Mouse (Mus musculus) forebrain, embryonic 15.5 days (tissue): ENCODE results near the gene Robo3. TPM values are rescaled to one million over a fixed set of nuclear protein-coding genes. Genes with fewer than 3 reads are reported as not detected.

ENCODE experiments used
- ATAC-seq: fragments of 200-750 bp; cut with Nextera tagmentation; replicated peaks from 2 replicates; pipeline ENCODE4 v1.8.0; 2017; ENCODE audit warnings: mild to moderate bottlenecking, moderate TSS enrichment, moderate library complexity
- H3K27ac ChIP-seq: fragments of 300-500 bp; sonication (generic); replicated peaks from 2 replicates; pipeline ENCODE4 v1.5.1; 2015; ENCODE audit warnings: mild to moderate bottlenecking, inconsistent platforms
- H3K27me3 ChIP-seq: fragments of 300-500 bp; sonication (generic); 2 replicates; pipeline ENCODE4 v1.6.1; 2015; ENCODE audit warnings: inconsistent platforms
- H3K36me3 ChIP-seq: fragments of 300-500 bp; sonication (generic); 2 replicates; pipeline ENCODE4 v1.6.1; 2015; ENCODE audit warnings: mild to moderate bottlenecking, inconsistent platforms
- H3K4me1 ChIP-seq: fragments of 300-500 bp; sonication (generic); 2 replicates; pipeline ENCODE4 v1.6.1; 2015; ENCODE audit warnings: inconsistent platforms
- H3K4me2 ChIP-seq: fragments of 300-500 bp; sonication (generic); replicated peaks from 2 replicates; pipeline ENCODE4 v1.6.1; 2015; ENCODE audit warnings: mild to moderate bottlenecking, inconsistent platforms
- H3K4me3 ChIP-seq: fragments of 300-500 bp; sonication (generic); 2 replicates; pipeline ENCODE4 v1.5.1; 2015; ENCODE audit warnings: mild to moderate bottlenecking, inconsistent platforms
- H3K9ac ChIP-seq: fragments of 300-500 bp; sonication (generic); replicated peaks from 2 replicates; pipeline ENCODE4 v1.6.1; 2015; ENCODE audit warnings: mild to moderate bottlenecking, inconsistent platforms
- H3K9me3 ChIP-seq: fragments of 300-500 bp; sonication (generic); 2 replicates; pipeline ENCODE4 v1.6.1; 2016; ENCODE audit warnings: inconsistent platforms
- WGBS: fragments of 180-500 bp; shearing (Covaris S2); methylation state at CpG from one replicate; pipeline ENCODE4 v1.1.7; 2015; ENCODE audit warnings: mixed read lengths; 5-methylcytosine and 5-hydroxymethylcytosine counted together
- polyA plus RNA-seq: library from polyadenylated mRNA; unstranded; fragments of >200 nt; fragmentation: Nextera tagmentation; extraction: Ambion mirVana; gene quantifications from 2 replicates; pipeline ENCODE4 v1.2.1, GENCODE M21; 2015

Gene Robo3
- polyA plus RNA-seq, 1 experiment from 2014 or later = 1.6 TPM

DNA sequence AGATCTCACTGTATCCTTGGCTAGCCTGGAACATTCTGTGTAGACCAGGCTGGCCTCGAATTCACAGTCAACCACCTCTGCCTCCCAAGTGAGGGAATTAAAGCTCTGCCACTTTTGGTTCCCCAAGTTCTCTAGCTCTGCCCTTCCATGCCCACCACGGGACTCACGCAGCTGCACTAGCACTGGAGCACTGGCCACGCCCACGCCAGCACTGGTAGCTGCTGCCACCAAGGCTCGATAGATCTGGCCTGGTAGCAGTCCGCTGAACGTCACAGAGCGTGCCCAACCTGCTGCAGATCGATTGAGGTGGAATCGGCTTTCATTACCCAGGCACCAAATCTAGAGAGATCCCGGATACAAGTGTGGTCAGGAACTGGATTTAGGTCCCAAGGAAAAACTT lies 11.8 kb downstream of the Robo3 start:
- no peak overlapping the region for H3K27ac ChIP-seq
- H3K27me3 ChIP-seq = no peaks in the 10 kb centered on the region
- WGBS = 34% methylated on average over 12 of the region's 12 CpGs
- H3K4me3 ChIP-seq = peak overlapping the region; percentile 31
- H3K4me1 ChIP-seq = peaks cover 8% of the 10 kb centered on the region
- no peak overlapping the region for H3K9ac ChIP-seq
- H3K9me3 ChIP-seq = no peaks in the 10 kb centered on the region
- H3K4me2 ChIP-seq = peak overlapping the region; percentile 44
- peak; percentile 58 for ATAC-seq
- H3K36me3 ChIP-seq = no peaks in the 10 kb centered on the region

DNA sequence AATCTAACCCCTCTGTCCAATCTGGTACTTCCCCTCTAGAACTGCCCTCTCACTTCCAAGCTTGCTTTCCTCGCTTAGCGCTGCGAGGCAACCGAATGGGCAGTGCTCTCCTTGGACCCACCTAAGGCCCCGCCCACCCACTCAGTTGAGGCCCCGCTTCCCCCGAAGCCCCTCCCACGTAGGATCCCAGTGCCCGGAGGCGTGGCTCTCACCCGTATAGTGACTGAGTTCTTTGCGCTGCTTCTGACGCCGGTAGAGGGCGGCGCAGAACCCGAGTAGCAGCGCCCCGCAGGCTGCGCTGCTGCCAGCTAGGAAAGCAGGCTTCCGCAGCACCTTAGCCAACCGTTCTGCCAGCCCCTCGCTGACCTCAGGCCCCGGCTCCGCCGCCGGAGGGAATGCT lies 12.4 kb downstream of the Robo3 start:
- Histone ChIP-seq H3K9me3 (no peaks in the 10 kb centered on the region), H3K4me1 (peaks cover 8% of the 10 kb centered on the region), H3K36me3 (no peaks in the 10 kb centered on the region), H3K9ac (no peak overlapping the region; the same call in 1 of the 2 replicates), H3K4me3 (peak overlapping the region; percentile 31), H3K4me2 (peak overlapping the region; percentile 44), H3K27ac (no peak overlapping the region), H3K27me3 (no peaks in the 10 kb centered on the region)
- ATAC-seq = peak; percentile 88
- under 1% methylated on average over 27 of the region's 27 CpGs for WGBS

DNA sequence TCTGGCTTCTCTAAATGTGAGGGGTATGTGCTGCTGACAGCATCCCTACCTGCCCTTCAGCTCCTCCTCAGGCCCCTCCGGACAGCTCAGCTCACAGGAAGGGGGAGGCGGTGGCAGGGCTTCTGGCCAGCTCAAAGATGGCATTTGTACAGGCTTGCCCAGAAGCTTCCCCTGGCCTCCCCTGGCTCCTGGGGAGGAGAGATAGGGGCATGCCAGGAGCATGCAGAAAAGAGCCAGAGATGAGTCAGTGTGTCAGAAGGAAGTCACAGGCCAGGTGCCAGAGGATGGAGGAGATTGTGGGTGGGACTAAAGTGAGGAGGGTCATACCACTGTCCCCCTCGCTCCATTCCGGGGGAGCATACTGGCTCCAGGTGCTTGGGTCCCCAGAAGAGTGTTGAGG lies 14.3 kb downstream of the Robo3 start:
- Histone ChIP-seq H3K4me3 (no peak overlapping the region), H3K4me1 (peaks cover 8% of the 10 kb centered on the region), H3K4me2 (no peak overlapping the region), H3K9me3 (no peaks in the 10 kb centered on the region), H3K36me3 (no peaks in the 10 kb centered on the region), H3K27ac (no peak overlapping the region), H3K27me3 (no peaks in the 10 kb centered on the region), H3K9ac (no peak overlapping the region)
- 97% methylated on average over 4 of the region's 4 CpGs for WGBS
- ATAC-seq = no peak

DNA sequence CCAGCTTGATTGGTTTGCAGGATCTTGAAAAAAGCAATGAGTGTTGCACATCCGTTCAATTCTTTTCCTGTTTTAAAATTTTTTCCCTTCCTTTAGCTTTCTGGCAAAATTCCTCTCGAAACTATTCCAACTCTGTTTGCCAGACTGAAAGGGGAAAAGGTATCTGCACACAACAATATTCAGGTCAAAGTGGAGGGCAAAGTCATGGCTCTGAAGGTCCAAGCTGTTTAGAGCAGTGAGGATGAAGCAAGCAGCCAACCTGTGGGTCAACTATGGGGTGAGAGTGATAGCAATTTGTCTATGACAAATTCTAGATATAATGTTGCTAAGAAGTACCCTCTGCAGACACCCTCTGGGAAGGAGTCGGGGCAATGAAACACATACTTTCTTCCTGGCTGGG lies 18.4 kb downstream of the Robo3 start:
- no peak overlapping the region for H3K4me2 ChIP-seq
- ATAC-seq = no peak
- H3K4me1 ChIP-seq = no peaks in the 10 kb centered on the region
- no peak overlapping the region for H3K9ac ChIP-seq
- H3K4me3 ChIP-seq = no peak overlapping the region
- no peak overlapping the region for H3K27ac ChIP-seq
- 85% methylated on average over 3 of the region's 3 CpGs for WGBS
- H3K9me3 ChIP-seq = no peaks in the 10 kb centered on the region
- H3K27me3 ChIP-seq = no peaks in the 10 kb centered on the region
- H3K36me3 ChIP-seq = no peaks in the 10 kb centered on the region

DNA sequence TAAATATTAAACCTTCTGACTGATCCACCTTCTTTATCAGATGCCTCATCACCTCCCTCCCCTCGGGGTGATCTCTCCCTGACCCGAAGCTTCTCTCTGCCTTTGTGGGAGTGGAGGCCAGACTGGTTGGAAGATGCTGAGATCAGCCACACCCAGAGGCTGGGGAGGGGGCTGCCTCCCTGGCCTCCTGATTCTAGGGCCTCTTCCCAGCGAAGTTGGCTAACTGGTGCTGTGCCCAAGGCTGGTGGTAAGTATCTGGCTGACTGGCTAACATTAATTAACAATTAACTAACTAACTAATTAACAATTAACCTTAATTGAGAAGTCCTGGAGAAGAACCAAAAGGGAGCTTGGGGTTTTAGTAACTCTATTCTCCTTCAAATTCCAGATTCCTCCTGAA lies 20.1 kb downstream of the Robo3 start:
- Histone ChIP-seq H3K9me3 (no peaks in the 10 kb centered on the region), H3K9ac (no peak overlapping the region), H3K4me3 (no peak overlapping the region), H3K36me3 (no peaks in the 10 kb centered on the region), H3K4me2 (no peak overlapping the region), H3K4me1 (0 out of 2 replicates have a peak, but pooled peaks cover 3% of the 10 kb centered on the region), H3K27me3 (no peaks in the 10 kb centered on the region), H3K27ac (no peak overlapping the region)
- ATAC-seq = no peak
- WGBS = 52% methylated on average over 3 of the region's 3 CpGs

DNA sequence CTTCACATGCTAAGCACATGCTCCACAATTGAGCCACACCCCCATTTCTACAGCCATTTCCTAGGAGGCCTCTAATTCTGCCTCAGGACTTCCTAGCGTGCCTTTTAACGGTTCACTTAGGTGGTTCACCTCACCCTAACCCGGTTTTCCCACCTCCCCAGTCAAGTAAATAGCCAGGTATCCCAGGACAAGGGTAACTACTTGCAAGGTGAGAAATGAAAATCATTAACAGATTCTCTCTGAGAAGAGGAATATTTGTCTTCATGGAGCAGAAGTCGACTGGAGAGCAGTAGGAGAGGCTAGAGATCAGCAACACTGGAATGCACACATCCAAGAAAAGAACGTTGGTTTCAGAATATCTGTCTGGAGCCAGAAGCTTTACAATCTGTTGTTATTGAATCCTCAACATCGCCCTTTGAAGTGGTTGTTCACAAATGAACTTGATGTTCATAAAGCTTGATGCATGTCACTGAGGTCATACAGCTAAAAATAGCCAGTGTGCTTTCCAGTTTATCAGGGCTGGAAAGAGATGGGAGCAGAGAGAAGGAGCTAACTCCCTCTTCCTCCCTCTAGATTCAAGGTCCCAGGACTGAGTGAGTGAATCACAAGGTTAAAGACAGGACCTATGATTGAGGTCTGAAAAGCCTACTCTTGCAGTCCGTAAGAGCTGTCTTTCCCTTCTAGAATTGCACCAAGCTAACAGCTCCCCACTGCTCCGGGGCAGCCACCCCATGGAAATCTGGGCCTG lies 23.2 kb downstream of the Robo3 start:
- Histone ChIP-seq H3K27me3 (no peaks in the 10 kb centered on the region), H3K4me2 (no peak overlapping the region), H3K4me3 (no peak overlapping the region), H3K36me3 (no peaks in the 10 kb centered on the region), H3K4me1 (0 out of 2 replicates have a peak, but pooled peaks cover 6% of the 10 kb centered on the region), H3K27ac (no peak overlapping the region), H3K9me3 (no peaks in the 10 kb centered on the region), H3K9ac (no peak overlapping the region)
- ATAC-seq = no peak
- 86% methylated on average over 8 of the region's 8 CpGs for WGBS

DNA sequence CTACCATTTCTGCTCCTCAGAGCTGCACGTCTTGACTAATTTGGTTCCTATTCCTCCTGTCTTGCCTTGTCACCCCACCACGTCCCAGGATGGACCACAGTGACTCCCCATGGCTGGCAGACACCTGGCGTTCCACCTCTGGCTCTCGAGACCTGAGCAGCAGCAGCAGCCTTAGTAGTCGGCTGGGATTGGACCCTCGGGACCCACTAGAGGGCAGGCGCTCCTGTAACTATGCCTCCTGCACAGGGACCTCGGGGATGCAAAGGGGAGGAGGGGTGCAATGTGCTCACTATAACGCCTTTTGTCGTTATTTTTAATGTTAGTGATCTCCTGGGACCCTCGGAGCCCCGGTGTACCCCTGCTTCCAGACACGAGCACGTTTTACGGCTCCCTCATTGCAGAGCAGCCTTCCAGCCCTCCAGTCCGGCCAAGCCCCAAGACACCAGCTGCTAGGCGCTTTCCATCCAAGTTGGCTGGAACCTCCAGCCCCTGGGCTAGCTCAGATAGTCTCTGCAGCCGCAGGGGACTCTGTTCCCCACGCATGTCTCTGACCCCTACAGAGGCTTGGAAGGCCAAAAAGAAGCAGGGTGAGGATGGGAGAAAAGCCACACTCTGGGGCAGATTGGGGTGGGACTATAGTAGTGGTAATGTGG lies 25.1 kb downstream of the Robo3 start:
- peak overlapping the region; percentile 33 for H3K4me2 ChIP-seq
- 15% methylated on average over 19 of the region's 19 CpGs for WGBS
- no peaks in the 10 kb centered on the region for H3K9me3 ChIP-seq
- 0 out of 2 replicates have a peak, but pooled peaks cover 6% of the 10 kb centered on the region for H3K4me1 ChIP-seq
- peak; percentile 37; the same call in 1 of the 2 replicates for ATAC-seq
- H3K9ac ChIP-seq = no peak overlapping the region
- no peaks in the 10 kb centered on the region for H3K36me3 ChIP-seq
- no peak overlapping the region for H3K27ac ChIP-seq
- 0 out of 2 replicates have a peak overlapping the region, but pooled peaks have one; percentile 14 for H3K4me3 ChIP-seq
- H3K27me3 ChIP-seq = no peaks in the 10 kb centered on the region

DNA sequence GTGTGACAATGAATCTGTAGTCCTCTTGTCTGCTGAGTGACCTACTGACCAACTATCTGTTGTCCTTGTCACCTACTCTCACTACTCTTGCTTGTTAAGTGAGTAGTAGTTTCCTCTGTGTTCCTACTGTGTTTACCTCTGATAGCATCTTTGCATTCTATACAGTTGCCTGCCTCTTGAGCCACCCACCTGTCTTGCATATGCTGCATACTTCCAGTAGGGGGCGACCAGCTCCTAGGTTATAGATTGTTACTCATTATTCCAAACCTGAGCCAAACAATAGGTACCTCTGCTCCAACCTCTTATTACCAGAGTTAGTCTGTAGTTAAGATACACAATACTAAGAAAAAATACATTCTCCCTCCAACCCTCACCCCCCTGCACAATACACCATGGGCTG lies 26.7 kb downstream of the Robo3 start:
- H3K36me3 ChIP-seq = no peaks in the 10 kb centered on the region
- 0 out of 2 replicates have a peak, but pooled peaks cover 6% of the 10 kb centered on the region for H3K4me1 ChIP-seq
- H3K4me3 ChIP-seq = no peak overlapping the region
- H3K9ac ChIP-seq = no peak overlapping the region
- H3K4me2 ChIP-seq = no peak overlapping the region
- H3K9me3 ChIP-seq = no peaks in the 10 kb centered on the region
- no peaks in the 10 kb centered on the region for H3K27me3 ChIP-seq
- ATAC-seq = peak; percentile 55
- no peak overlapping the region for H3K27ac ChIP-seq
- WGBS = 0% methylated on average over 1 of the region's 1 CpGs

DNA sequence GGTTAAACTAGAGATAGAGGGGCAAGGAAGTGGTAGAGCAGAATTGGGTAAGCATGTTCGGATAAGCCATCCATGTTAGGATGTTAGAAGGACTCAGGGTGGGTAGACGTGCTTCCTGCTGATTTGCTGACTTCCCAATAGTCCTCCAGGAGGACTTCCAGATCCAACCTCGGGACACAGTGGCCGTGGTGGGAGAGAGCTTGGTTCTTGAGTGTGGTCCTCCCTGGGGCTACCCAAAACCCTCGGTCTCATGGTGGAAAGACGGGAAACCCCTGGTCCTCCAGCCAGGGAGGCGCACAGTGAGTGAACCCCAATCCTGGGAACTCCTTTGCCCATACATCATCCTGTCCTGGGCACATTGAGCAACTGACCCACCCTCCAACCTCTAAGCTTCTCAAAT lies 30.0 kb downstream of the Robo3 start:
- no peak for ATAC-seq
- H3K4me1 ChIP-seq = 0 out of 2 replicates have a peak, but pooled peaks cover 3% of the 10 kb centered on the region

DNA sequence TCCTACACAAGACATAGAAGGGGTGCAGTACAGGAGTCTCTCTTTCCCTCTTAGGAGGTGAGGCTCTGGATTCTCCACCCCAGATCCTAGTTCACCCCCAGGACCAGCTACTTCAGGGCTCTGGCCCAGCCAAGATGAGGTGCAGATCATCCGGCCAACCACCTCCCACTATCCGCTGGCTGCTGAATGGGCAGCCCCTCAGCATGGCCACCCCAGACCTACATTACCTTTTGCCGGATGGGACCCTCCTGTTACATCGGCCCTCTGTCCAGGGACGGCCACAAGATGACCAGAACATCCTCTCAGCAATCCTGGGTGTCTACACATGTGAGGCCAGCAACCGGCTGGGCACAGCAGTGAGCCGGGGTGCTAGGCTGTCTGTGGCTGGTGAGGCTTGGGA lies 30.5 kb downstream of the Robo3 start:
- Histone ChIP-seq H3K27me3 (no peaks in the 10 kb centered on the region), H3K36me3 (no peaks in the 10 kb centered on the region), H3K4me3 (no peak overlapping the region), H3K9ac (no peak overlapping the region), H3K4me2 (no peak overlapping the region), H3K9me3 (no peaks in the 10 kb centered on the region), H3K27ac (no peak overlapping the region), H3K4me1 (no peaks in the 10 kb centered on the region)
- WGBS = 87% methylated on average over 7 of the region's 7 CpGs
- no peak for ATAC-seq

More for the DNA sequence above, 30.0 kb downstream of the Robo3 start:
- WGBS = 91% methylated on average over 7 of the region's 7 CpGs
- no peaks in the 10 kb centered on the region for H3K27me3 ChIP-seq
- H3K9me3 ChIP-seq = no peaks in the 10 kb centered on the region
- no peak overlapping the region for H3K4me2 ChIP-seq
- no peaks in the 10 kb centered on the region for H3K36me3 ChIP-seq
- no peak overlapping the region for H3K27ac ChIP-seq
- no peak overlapping the region for H3K4me3 ChIP-seq
- no peak overlapping the region for H3K9ac ChIP-seq

DNA sequence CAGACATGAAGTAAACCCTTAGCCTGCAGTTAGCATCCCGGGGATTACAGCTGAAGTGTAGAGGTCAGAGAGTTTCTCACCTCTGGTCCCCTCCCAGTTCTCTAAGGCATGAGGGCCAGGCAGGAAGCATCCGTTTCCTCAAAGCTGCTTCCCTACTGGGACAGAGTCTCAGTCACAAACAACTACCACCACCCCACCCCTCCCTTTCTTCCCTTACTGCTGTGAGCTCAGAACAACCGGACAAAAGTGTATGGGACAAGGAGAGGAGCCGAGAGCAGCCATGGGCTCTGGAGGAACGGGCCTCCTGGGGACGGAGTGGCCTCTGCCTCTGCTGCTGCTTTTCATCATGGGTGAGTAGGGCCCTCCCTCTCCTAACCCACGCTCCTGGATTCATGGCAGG lies 31.2 kb downstream of the Robo3 start, which contains the start of gene Robo4:
TSS of gene Robo4 (plus strand) at position 96 of the 400 bp plus-strand sequence.
- Histone ChIP-seq H3K36me3 (no peaks in the 10 kb centered on the region), H3K27me3 (no peaks in the 10 kb centered on the region), H3K4me3 (no peak within 1 kb of the TSS), H3K4me2 (no peak within 1 kb of the TSS), H3K4me1 (no peaks in the 10 kb centered on the region), H3K9me3 (no peaks in the 10 kb centered on the region), H3K9ac (no peak within 1 kb of the TSS), H3K27ac (no peak within 1 kb of the TSS)
- ATAC-seq = no peak
- WGBS = 21% methylated on average over 7 of the region's 7 CpGs

DNA sequence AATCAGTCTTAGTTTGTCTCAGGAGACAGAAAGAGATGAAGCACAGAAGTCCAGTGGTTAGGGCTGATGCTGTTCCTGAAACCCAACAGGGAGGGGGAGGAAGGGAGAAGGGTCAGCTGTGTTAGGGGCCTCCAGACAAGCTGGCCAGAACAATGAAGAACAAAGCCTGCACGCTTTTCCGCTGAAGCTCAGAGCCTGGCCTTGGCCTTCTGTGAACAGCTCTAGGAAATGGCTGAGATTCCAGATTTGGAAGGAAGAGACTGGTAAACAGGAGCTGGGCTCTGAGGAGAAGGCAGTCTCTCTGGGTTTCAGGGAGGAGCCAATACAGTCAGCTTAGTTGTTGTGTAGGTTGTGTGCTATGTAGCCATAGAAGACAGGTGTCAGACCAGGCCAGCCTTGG lies 32.5 kb downstream of the Robo3 start:
- Histone ChIP-seq H3K27me3 (no peaks in the 10 kb centered on the region), H3K36me3 (no peaks in the 10 kb centered on the region), H3K4me2 (no peak overlapping the region), H3K4me3 (no peak overlapping the region), H3K9ac (no peak overlapping the region), H3K9me3 (no peaks in the 10 kb centered on the region), H3K27ac (no peak overlapping the region), H3K4me1 (no peaks in the 10 kb centered on the region)
- ATAC-seq = no peak
- WGBS = 46% methylated on average over 2 of the region's 2 CpGs
